Mouse (Mus musculus) C2C12 (cell line): ENCODE measurements around the gene Trim28.

Experiments used
- CEBPB ChIP-seq: IDR thresholded peaks from one replicate; pipeline ENCODE4 v1.6.1; 2011; ENCODE audit warnings: low read depth, mild to moderate bottlenecking, control low read depth, moderate library complexity
- CTCF ChIP-seq: IDR thresholded peaks from one replicate; pipeline ENCODE4 v1.5.1; 2011; ENCODE audit not compliant: control insufficient read depth, insufficient read depth, insufficient read length
- MAX ChIP-seq: IDR thresholded peaks from one replicate; pipeline ENCODE4 v1.6.1; 2011; ENCODE audit warnings: mild to moderate bottlenecking, control low read depth
- MYOD1 ChIP-seq: IDR thresholded peaks from one replicate; pipeline ENCODE4 v1.6.1; 2011; ENCODE audit warnings: low read depth; ENCODE audit not compliant: control insufficient read depth, insufficient read length
- MYOG ChIP-seq: IDR thresholded peaks from one replicate; pipeline ENCODE4 v1.6.1; 2011; ENCODE audit not compliant: control insufficient read depth, insufficient read length; ENCODE audit errors: extremely low read depth
- USF1 ChIP-seq: IDR thresholded peaks from one replicate; pipeline ENCODE4 v1.6.1; 2011; ENCODE audit warnings: low read depth, mild to moderate bottlenecking, control low read depth, moderate library complexity

DNA sequence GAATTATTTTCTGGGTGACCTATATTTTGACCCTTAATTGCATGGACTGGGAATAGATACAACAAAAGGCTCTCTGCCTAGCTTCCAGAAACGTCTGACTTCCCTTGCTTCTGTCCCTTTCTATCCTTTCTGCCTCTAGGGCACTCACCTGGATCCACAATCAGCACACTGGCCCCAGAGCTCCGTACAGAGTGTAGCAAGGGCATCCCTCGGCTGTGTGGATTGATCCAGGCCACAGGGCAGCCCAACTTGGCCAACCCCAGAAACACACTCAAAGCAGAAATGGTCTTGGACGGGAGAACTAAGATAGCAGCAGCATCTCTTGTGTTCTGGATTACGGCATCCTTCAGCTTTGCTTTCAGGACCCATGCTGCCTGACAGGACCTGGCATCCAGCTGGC lies 1.7 kb upstream of the Trim28 start:
- TF ChIP-seq USF1, result no peak
- no peak for TF ChIP-seq CTCF
- no peak for TF ChIP-seq MAX
- no peak for TF ChIP-seq MYOD1
- TF ChIP-seq MYOG, result no peak
- TF ChIP-seq CEBPB, result no peak
